Mouse (Mus musculus) adrenal gland, postnatal 36 days (tissue): ENCODE data around the gene Gm5767. TPM values are rescaled to one million over a fixed set of nuclear protein-coding genes. Genes with fewer than 3 reads are reported as not detected.

Source experiments
- DNase-seq, 2 experiments: peaks; one replicate each; pipeline ENCODE4 v3.0.0; 2021; ENCODE audit warnings: mixed read lengths in 1 of 2
- total RNA-seq, 2 experiments: library from RNA; stranded (reverse); gene quantifications; 2 replicates each; pipeline ENCODE4 v1.2.3; 2021

The Gm5767 gene
- total RNA-seq, 2 experiments from 2014 or later, result not detected

- peak; percentile 30 to 59 for DNase-seq
These were observed 10.2 kb upstream of the Gm5767 start for GRCm38 (mm10) chr16:8670041-8671035.

GRCm38 (mm10) chr16:8671551-8672349, 8.8 kb upstream of the Gm5767 start, which contains the start of gene Carhsp1:
TSS of gene Carhsp1 (minus strand) at chr16:8672155.
- DNase-seq, result peak; percentile 97 to 98

DNA sequence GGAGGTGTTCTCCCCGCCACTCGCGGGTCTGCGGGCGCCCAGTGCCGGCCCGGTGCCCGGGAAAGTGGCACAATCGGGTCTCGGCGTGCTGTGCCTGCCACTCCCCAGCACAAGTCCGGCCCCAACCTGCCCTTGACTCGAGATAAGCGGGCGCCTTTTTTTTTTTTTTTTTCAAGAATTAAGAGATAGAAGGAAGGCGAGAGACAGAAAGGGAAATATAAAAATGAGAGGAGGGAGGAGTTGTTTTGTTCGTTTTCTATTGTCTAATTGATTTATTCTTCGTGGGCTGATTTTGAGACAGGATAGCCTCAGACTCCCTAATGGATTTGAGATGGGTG, 8.3 kb upstream of the Gm5767 start:
- DNase-seq, result no peak

DNA sequence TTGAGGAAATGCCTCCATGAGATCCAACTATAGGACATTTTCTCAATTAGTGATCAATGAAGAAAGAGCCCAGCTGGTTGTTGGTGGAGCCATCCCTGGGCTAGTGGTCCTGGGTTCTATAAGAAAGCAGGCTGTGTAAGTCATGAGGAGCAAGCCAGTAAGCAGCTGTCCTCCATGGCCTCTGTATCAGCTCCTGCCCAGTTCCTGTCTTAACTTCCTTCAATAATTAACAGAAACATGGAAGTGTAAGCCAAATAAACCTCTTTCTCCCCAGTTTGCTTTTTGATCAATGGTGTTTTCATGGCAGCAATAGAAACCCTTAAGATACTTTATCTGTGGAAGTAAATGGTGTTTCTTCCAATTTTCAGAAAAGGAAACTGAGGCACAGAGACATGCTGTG, 7.8 kb upstream of the Gm5767 start:
- DNase-seq, result no peak

DNA sequence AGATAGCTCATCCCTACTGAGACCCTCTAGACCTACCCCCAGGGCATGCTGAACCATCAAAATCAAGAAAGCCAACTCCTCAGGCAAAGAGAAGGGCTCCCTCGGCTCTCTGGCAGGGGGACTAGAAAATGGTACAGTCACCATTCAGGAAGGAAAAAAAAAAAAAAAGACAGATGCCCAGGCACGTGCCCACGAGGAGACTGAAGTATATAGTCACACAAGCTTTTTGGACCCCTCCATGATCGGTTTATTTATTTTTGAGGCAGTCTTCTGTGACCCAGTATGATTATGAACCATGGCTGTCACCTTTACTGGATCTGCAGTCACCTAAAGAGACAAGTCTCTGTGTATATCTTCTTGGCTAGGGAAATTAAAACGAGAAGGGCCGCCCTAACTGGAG, 7.2 kb upstream of the Gm5767 start:
- DNase-seq, result no peak

- DNase-seq, result peak; percentile 40 to 62
These were observed 6.4 kb upstream of the Gm5767 start for GRCm38 (mm10) chr16:8674165-8674564.

- DNase-seq, result no peak
These were observed 5.0 kb upstream of the Gm5767 start for GRCm38 (mm10) chr16:8675559-8675958.

DNA sequence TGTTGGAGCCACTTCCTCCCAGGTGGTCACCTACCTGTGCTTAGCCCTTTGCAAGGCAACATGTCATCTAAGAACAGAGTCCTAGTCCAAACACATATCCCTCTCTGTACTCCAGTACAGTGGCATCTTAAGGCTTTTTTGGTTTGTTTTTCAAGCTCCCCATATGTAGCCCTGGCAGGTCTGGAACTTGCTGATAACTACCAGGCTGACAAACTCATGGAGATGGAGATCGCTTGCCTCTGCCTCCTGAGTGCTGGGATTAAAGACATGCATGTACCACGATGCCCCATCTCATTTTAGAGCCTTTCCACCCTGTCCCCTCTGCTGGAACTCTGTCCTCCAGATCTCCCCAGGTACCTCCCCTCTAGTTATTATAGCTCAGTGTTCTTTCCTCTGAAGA, 4.3 kb upstream of the Gm5767 start:
- no peak for DNase-seq

DNA sequence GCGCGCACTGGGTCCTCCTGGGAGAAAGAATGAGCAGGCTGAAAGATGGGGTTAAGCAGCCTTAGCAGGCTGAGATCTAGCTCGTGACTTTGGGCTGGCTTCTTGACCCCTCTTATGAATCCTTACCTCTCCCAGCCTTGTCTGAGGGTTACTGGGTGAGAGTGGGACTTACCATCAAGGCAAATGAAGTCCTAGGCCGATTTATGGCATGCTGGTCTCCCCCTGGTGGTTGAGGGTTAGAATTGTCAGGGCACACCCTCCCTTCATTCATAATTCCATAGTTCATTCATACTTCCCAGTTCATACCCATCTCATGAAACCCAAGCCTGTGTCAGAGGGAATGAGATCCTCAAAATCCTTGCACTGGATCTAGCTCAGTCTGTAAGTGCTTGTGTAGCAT, 3.8 kb upstream of the Gm5767 start:
- peak in 1 of 2 experiments; percentile 71 for DNase-seq

- DNase-seq, result peak; percentile 73 to 76
These were observed 2.5 kb upstream of the Gm5767 start for GRCm38 (mm10) chr16:8678035-8678434.

- DNase-seq, result no peak
These were observed 1.9 kb upstream of the Gm5767 start for GRCm38 (mm10) chr16:8678676-8679075.

- no peak for DNase-seq
These were observed 790 bp upstream of the Gm5767 start for GRCm38 (mm10) chr16:8679780-8680179.

DNA sequence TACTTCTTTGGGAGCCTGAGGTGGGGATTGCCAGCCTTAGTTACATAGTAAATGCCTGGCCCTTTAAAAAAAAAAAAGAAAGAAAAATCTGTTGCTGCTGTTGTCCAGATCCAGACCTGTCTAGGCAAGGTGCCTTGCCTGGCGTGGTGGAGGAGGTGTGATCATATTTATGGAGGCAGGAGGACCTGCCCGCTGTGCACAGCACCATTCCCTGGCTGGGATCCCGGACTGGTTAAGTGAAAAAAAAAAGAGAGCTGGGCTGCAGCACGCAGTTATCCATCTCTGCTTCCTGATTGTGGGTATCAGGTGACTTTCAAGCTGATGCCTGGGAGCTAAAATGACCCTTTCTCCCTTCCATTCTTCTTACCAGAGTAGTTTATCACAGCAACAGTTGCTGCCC, 4.5 kb downstream of the Gm5767 start:
- DNase-seq, result no peak

GRCm38 (mm10) chr16:8686121-8686870, 5.7 kb downstream of the Gm5767 start:
- DNase-seq, result peak; percentile 64 to 77

DNA sequence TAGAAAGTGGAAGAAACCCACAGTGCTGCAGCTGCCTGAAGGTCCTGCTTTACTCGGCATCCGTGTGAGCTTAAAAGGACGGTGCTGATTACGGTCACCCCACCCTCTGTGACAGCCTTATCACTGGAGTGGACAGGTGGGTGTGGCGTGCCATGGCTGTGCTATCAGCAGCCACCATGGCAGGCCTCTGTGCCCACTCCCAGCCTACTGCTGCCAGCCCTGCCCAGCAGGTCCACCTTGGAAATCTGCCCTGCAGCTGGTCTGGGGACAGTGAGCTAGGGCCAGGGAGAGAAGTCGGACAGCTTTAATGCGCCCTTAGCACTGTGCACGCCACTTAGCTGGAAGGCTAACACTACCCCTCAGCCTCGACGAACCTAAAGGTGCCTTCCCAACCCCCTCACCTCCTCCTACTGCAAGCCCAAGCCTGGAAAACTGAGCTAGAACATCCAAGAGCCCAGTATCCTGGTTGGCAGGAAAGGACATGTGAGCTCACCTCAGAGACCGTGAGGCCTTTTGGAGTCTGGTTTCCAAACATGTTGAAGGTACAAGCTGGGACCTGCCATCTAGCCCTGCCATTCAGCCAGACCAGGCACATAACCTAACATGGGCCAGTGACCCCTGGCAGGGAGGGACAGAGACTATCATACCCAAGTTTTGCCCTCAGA, 6.4 kb downstream of the Gm5767 start:
- no peak for DNase-seq

GRCm38 (mm10) chr16:8687559-8688112, 7.1 kb downstream of the Gm5767 start:
- no peak for DNase-seq

DNA sequence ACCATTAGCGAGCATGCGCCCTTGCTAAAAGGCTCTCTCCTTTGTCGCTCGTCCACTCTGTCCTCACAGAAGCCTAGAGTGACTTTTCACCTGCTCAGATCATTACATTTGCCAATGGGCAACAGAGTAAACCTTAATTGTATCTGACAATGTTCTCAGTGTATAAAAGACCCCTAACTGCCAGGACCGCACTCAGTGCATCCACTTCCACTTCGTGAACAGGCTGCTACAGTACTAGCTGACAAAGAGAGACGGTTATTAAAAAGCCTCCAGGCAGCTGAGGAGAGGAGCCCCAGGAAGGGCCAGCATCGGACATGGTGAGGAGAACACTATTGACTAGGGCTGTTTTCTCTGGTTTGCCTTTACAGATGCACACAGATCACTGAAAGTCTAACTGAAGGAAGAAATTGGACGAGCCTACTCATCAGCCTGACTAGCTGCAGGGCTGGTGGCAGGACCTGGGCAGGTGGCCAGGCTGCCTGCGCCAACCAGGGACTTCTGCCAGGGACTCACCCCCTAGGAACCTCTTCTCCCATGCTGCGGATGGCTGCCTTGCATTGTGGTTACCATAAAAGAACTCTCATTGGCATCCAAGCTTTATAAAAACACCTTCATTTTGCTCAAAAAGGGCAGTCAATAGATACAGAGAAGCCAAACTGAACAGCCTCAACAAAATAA, 9.5 kb downstream of the Gm5767 start:
- DNase-seq, result peak; percentile 61 to 68

DNA sequence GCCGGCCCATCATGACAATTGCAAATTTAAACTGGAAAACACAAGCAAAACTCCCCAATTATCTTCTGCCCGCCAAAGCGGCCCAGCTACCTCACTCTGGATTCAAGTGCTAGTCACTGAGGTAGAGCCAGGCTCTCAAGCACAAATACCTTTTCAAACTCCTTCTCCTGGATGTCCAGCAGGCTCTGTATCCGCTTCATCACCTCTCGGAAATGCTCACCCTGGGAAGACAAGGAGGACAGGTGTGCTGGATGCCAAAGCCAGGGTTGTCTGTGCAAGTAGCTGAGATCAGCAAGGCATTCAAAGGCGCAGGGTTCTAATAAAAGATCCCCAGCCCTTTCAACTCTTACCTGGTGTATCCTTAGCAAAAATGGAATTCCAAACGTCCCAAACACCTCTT, 10.6 kb downstream of the Gm5767 start:
- DNase-seq, result no peak

GRCm38 (mm10) chr16:8699556-8699955, 19.0 kb downstream of the Gm5767 start:
- no peak for DNase-seq

DNA sequence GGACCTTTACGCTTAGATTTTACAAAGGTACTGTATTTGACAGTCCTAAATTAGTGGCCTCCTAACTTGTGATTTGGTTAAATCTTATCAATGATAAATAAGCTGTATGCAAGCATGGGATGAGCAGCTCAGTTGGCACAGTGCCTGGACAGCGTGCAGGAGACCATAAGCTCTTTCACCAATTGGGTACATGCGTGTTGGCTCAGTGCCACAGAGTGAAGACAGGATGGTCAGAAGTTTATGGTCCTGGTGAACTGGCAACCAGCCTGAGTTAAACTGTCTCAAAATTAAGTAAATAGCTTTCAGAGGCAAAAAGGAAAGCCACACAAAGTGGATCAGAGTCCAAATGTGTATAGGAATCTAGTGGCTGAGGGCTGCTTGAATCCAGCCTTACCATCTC, 20.0 kb downstream of the Gm5767 start:
- DNase-seq, result peak; percentile 14 to 33

- no peak for DNase-seq
These were observed 31.4 kb downstream of the Gm5767 start for GRCm38 (mm10) chr16:8711998-8712397.
